Mouse (Mus musculus): Measurements from ENCODE around the gene Tipin. TPM values are rescaled to one million over a fixed set of nuclear protein-coding genes. Genes with fewer than 3 reads are reported as not detected.

The Tipin gene
- total RNA-seq, 4 experiments from 2014 or later: 10.8 to 14.9 (median 11.9) TPM

DNA sequence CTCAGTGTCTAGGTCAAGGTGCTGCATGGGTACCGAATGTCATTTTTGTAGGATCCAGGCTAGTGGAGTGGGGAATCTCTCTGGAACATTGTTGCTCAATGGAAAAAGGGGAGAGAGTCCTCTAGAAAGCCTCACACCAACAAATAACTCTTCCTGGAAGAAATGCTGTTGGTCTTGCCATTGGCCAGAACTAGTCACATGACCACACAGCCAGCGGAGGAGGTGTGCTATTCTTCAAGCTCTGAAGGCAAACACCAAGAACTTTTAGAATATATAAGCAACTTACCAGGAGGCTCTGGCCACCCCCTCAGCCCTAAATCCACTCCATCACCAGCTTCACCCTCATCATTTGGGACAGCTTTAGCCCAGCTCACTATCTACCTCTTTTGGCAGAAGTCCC, 62.3 kb downstream of the Tipin start:
- no peak for DNase-seq (ENCODE audit: low spot score in 2 of 2)

DNA sequence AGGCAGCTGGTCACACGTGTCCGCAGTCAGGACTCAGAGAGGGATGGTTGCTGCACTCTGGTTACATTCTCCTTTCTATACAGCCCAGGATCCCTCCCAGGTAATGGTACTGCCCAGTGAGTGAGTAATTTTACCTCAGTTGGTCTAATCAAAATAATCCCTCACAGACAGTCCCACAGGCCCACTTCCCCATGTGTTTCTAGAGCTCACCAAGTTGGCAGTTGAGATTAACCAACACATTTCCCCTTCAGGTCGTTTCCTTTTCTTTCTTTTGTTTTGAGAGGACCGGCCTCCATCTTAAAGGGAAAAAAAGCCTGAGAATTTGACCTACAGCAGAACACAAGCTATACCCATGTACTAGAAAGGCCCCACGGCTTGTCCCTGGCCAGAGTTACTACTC, 64.5 kb downstream of the Tipin start:
- DNase-seq (ENCODE audit: low spot score in 2 of 2): no peak

- no peak for DNase-seq (ENCODE audit: low spot score in 2 of 2)
These were observed 66.0 kb downstream of the Tipin start for GRCm38 (mm10) chr9:64347377-64347776.

DNA sequence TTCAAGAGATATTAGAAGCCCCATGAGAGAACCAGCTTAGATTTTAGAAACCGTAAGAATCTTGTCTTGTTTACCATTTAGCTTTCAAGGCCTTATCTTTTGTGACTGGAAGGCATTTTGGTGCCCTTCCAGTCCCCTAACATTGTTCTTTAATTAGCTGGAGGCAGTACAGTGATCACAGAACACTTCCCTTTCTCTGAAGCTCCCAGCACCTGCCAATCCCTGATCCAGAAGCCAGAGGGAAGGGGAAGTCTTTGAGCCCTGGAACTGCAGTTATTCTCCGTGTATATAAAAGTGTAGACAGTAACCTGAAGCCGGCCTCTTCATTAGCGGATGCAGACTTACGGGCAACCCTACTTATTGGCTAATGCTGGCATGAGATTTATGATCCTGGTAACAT, 68.1 kb downstream of the Tipin start:
- DNase-seq (ENCODE audit: low spot score in 2 of 2): no peak

GRCm38 (mm10) chr9:64351191-64351590, 69.8 kb downstream of the Tipin start:
- DNase-seq (ENCODE audit: low spot score in 2 of 2): no peak

Other genes with a start within 250 kb of the Tipin start
- gene Lctl, start 164.4 kb upstream of the Tipin start, total RNA-seq (2022): under 1 TPM in 2 of 4 experiments, not detected in 2; 0.40 to 0.68 TPM
- under 1 TPM; 0.13 to 0.44 (median 0.37) TPM for gene Zwilch, start 108.5 kb upstream of the Tipin start, total RNA-seq (2022)
- 100 to 1,000 TPM; 608 to 758 (median 650) TPM for gene Rpl4, start 108.2 kb upstream of the Tipin start, total RNA-seq (2022)
- 10 to 100 TPM; 18.2 to 20.0 (median 18.5) TPM for gene Snapc5, start 102.3 kb upstream of the Tipin start, total RNA-seq (2022)
- 1 to 10 TPM; 1.5 to 3.6 (median 2.6) TPM for gene Uchl4, start 46.4 kb upstream of the Tipin start, total RNA-seq (2022)
- 10 to 100 TPM; 59.2 to 62.4 (median 60.6) TPM for gene Map2k1, start 27.9 kb upstream of the Tipin start, total RNA-seq (2022)
- 10 to 100 TPM; 22.4 to 29.0 (median 24.4) TPM for gene Dis3l, start 59.7 kb downstream of the Tipin start, total RNA-seq (2022)
- under 1 TPM; 0.05 to 0.13 (median 0.07) TPM for gene Megf11, start 104.0 kb downstream of the Tipin start, total RNA-seq (2022)

Data from gastrocnemius, adult 8-10 months (tissue).